Mouse (Mus musculus) neural tube, embryonic 11.5 days (tissue): ENCODE results near the gene Pgc. TPM values are rescaled to one million over a fixed set of nuclear protein-coding genes. Genes with fewer than 3 reads are reported as not detected.

ENCODE experiments used
- ATAC-seq: fragments of 200-750 bp; cut with Nextera tagmentation; 2 replicates; pipeline ENCODE4 v1.8.0; 2017; ENCODE audit warnings: moderate number of reproducible peaks, mild to moderate bottlenecking, moderate TSS enrichment, moderate library complexity; ENCODE audit not compliant: insufficient read depth, low FRiP score, low TSS enrichment
- DNase-seq: peaks from one replicate; pipeline ENCODE4 v3.0.0-alpha.2; 2015; ENCODE audit warnings: low spot score
- H3K27ac ChIP-seq: fragments of 300-500 bp; sonication (generic); 2 replicates; pipeline ENCODE4 v1.5.1; 2014; ENCODE audit warnings: low read depth, mild to moderate bottlenecking, low read length
- H3K27me3 ChIP-seq: fragments of 300-500 bp; sonication (generic); 2 replicates; pipeline ENCODE4 v1.6.1; 2014; ENCODE audit warnings: mild to moderate bottlenecking, low read length, mixed read lengths; ENCODE audit not compliant: control insufficient read depth, insufficient read depth
- H3K36me3 ChIP-seq: fragments of 300-500 bp; sonication (generic); 2 replicates; pipeline ENCODE4 v1.6.1; 2014; ENCODE audit warnings: mild to moderate bottlenecking, low read length, moderate library complexity, mixed read lengths; ENCODE audit not compliant: control insufficient read depth, insufficient read depth
- H3K4me1 ChIP-seq: fragments of 300-500 bp; sonication (generic); 2 replicates; pipeline ENCODE4 v1.6.1; 2014; ENCODE audit warnings: low read length, mixed read lengths; ENCODE audit not compliant: control insufficient read depth, insufficient read depth
- H3K4me2 ChIP-seq: fragments of 300-500 bp; sonication (generic); 2 replicates; pipeline ENCODE4 v1.6.1; 2014; ENCODE audit warnings: low read depth, mild to moderate bottlenecking, moderate library complexity
- H3K4me3 ChIP-seq: fragments of 300-500 bp; sonication (generic); 2 replicates; pipeline ENCODE4 v1.5.1; 2014; ENCODE audit warnings: low read depth, low read length
- H3K9ac ChIP-seq: fragments of 300-500 bp; sonication (generic); 2 replicates; pipeline ENCODE4 v1.6.1; 2014; ENCODE audit warnings: mild to moderate bottlenecking, low read length
- H3K9me3 ChIP-seq: fragments of 300-500 bp; sonication (generic); 2 replicates; pipeline ENCODE4 v1.6.1; 2016; ENCODE audit warnings: low read length; ENCODE audit not compliant: control insufficient read depth
- WGBS: fragments of 180-500 bp; shearing (Covaris S2); extraction: QIAGEN DNeasy Blood & Tissue Kit; methylation state at CpG from one replicate; pipeline ENCODE4 v1.1.7; 2014; 5-methylcytosine and 5-hydroxymethylcytosine counted together
- polyA plus RNA-seq: library from polyadenylated mRNA; unstranded; fragments of >200 nt; fragmentation: Nextera tagmentation; extraction: Ambion mirVana; gene quantifications from 2 replicates; pipeline ENCODE4 v1.2.1, GENCODE M21; 2014

Pgc gene
- polyA plus RNA-seq, 1 experiment from 2014 or later, result not detected

- no peak for DNase-seq
- WGBS, result 89% methylated on average over 10 of the region's 10 CpGs
- Histone ChIP-seq H3K4me2 (no peak overlapping the region), H3K27me3 (no peaks in the 10 kb centered on the region), H3K9ac (no peak overlapping the region), H3K27ac (no peak overlapping the region), H3K4me3 (no peak overlapping the region), H3K4me1 (no peaks in the 10 kb centered on the region), H3K9me3 (no peaks in the 10 kb centered on the region), H3K36me3 (no peaks in the 10 kb centered on the region)
- ATAC-seq, result no peak
Observed at GRCm38 (mm10) chr17:47780470-47780869, 53.8 kb downstream of the Pgc start.

GRCm38 (mm10) chr17:47782486-47782885 lies 55.8 kb downstream of the Pgc start:
- Histone ChIP-seq H3K4me2 (no peak overlapping the region), H3K9ac (no peak overlapping the region), H3K9me3 (no peaks in the 10 kb centered on the region), H3K4me3 (no peak overlapping the region), H3K27me3 (no peaks in the 10 kb centered on the region), H3K27ac (no peak overlapping the region), H3K36me3 (no peaks in the 10 kb centered on the region), H3K4me1 (no peaks in the 10 kb centered on the region)
- DNase-seq, result no peak
- ATAC-seq, result no peak
- 89% methylated on average over 3 of the region's 3 CpGs for WGBS

DNA sequence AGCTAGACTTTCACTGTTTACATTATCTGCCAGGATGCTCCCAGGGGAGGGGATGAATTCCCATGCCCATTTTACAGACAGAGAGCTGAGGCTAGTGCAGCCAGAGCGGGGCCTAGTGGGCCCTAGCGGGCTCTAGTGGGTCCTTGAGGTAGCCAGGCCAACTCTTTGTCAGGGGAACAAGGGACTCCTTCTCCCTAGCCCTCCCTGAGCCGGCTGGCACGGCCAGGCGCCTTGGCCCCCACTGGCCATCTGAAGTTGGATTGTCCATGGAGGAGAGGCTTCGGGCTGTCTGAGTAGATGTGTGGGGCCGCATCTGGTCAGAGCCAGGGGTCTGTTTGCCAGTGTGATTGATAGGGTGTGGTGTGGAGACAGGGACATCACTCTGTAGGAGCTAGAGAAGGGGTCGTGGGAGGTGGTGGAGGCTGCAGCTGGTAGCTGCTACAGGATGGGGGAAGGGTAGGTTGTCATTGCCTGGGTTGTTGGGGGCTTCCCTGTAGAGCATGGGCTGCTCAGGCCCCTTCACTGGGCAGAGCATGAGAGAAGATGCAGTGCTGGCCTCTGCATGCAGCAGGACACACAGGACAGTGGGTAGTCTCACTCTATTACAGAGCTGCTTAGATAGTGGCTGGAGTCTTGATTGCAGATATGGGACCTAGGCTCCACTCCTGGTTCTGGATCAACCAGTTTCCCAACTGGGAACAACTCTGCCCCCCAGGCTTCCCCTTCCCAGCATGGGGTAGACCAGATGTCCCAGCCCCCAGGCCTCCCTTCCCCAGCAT lies 57.0 kb downstream of the Pgc start:
- Histone ChIP-seq H3K27ac (no peak overlapping the region), H3K4me2 (no peak overlapping the region), H3K4me1 (peaks cover 9% of the 10 kb centered on the region), H3K9ac (no peak overlapping the region), H3K4me3 (no peak overlapping the region), H3K9me3 (no peaks in the 10 kb centered on the region), H3K36me3 (no peaks in the 10 kb centered on the region), H3K27me3 (no peaks in the 10 kb centered on the region)
- ATAC-seq, result no peak
- WGBS, result 69% methylated on average over 8 of the region's 8 CpGs
- no peak for DNase-seq

Other genes starting within 250 kb of the Pgc start
- 25.3 and 27.5 TPM in 2 replicates for gene Taf8, start 224.6 kb upstream of the Pgc start, polyA plus RNA-seq
- gene Ccnd3, start 221.8 kb upstream of the Pgc start, polyA plus RNA-seq, result 260 TPM in 2 replicates
- gene Bysl, start 115.3 kb upstream of the Pgc start, polyA plus RNA-seq, result 36.9 and 37.9 TPM in 2 replicates
- 43.3 and 47.5 TPM in 2 replicates for gene Med20, start 115.3 kb upstream of the Pgc start, polyA plus RNA-seq
- gene Gm20517, start 115.3 kb upstream of the Pgc start, polyA plus RNA-seq, result 0.70 and 0.91 TPM in 2 replicates
- 7.9 and 8.9 TPM in 2 replicates for gene Usp49, start 96.2 kb upstream of the Pgc start, polyA plus RNA-seq
- 333 and 346 TPM in 2 replicates for gene Tomm6, start 38.5 kb upstream of the Pgc start, polyA plus RNA-seq
- 8.6 and 12.1 TPM in 2 replicates for gene Frs3, start 37.8 kb upstream of the Pgc start, polyA plus RNA-seq
- gene Gm21981, start 32.4 kb upstream of the Pgc start, polyA plus RNA-seq, result 1.8 and 2.7 TPM in 2 replicates
- 0.84 and 2.7 TPM in 2 replicates for gene Prickle4, start 32.1 kb upstream of the Pgc start, polyA plus RNA-seq
- gene Tfeb, start 10.2 kb downstream of the Pgc start, polyA plus RNA-seq, result 1.8 and 2.0 TPM in 2 replicates
- 43.4 and 50.3 TPM in 2 replicates for gene Mdfi, start 107.8 kb downstream of the Pgc start, polyA plus RNA-seq
- gene Foxp4, start 197.8 kb downstream of the Pgc start, polyA plus RNA-seq, result 34.5 and 35.8 TPM in 2 replicates